Mouse (Mus musculus) liver, adult 2 months (tissue): ENCODE data around the gene Tmc1.

Experiments
- CTCF ChIP-seq: fragments of 200-500 bp; IDR thresholded peaks from 2 replicates; pipeline ENCODE4 v1.5.1; 2011; ENCODE audit warnings: low read depth, low read length, control low read depth
- POLR2A ChIP-seq: fragments of 200-500 bp; IDR thresholded peaks from 2 replicates; pipeline ENCODE4 v1.6.1; 2011; ENCODE audit warnings: low read length, control low read depth; ENCODE audit not compliant: insufficient read depth; ENCODE audit errors: extremely low read depth

DNA sequence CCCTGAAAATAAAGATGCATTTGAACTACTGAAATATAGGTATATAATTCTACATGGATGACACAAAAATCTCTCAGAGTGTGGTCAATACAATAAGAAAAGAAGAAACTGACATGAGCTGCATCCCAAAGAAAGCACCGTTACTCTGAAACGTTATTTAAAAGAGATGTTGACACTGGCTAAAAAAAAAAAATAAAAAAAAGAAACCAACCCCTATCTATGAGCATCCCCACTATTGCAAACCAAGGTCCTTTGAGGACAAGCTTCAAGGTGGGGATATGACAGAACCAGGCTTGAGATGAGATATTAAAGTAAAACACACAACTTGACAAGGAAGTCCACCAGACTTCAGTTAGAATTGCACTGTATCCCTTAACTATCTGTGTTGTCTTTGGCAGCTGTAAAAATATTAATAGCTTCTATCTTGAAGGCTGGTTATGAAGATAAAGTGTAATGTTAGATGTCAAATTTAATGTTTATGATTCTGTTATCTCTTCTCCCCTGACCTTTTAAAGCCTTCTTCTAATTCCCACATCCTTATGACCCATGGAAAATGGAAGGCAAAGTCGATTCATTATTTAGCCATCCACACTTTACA, 106.4 kb downstream of the Tmc1 start:
- TF ChIP-seq CTCF = no peak
- no peak for TF ChIP-seq POLR2A
